Mouse (Mus musculus) ovary, postnatal 14 days (tissue): ENCODE results near the gene Icam4.
A peak's percentile ranks its signal among the peaks of the same experiment; 100 is the strongest.

Experiments used
- DNase-seq: peaks from one replicate; pipeline ENCODE4 v3.0.0; 2022; ENCODE audit warnings: low spot score

Gene Icam4

GRCm38 (mm10) chr9:21011846-21012312 lies 17.3 kb upstream of the Icam4 start:
- DNase-seq, result no peak

- no peak for DNase-seq
Measured at GRCm38 (mm10) chr9:21012368-21012767, 16.8 kb upstream of the Icam4 start.

GRCm38 (mm10) chr9:21014691-21015570 lies 14.2 kb upstream of the Icam4 start:
- DNase-seq, result no peak

GRCm38 (mm10) chr9:21015571-21016130 lies 13.5 kb upstream of the Icam4 start, which contains the start of gene Icam1:
Gene Icam1 (plus strand): TSS chr9:21015985.
- DNase-seq, result peak; percentile 58

GRCm38 (mm10) chr9:21016331-21017176 lies 12.6 kb upstream of the Icam4 start:
- no peak for DNase-seq

- no peak for DNase-seq
Measured at GRCm38 (mm10) chr9:21017177-21017575, 12.0 kb upstream of the Icam4 start.

GRCm38 (mm10) chr9:21018600-21018999 lies 10.6 kb upstream of the Icam4 start:
- DNase-seq, result no peak

- no peak for DNase-seq
Measured at GRCm38 (mm10) chr9:21021363-21021762, 7.8 kb upstream of the Icam4 start.

GRCm38 (mm10) chr9:21022288-21022687 lies 6.9 kb upstream of the Icam4 start:
- DNase-seq, result no peak

GRCm38 (mm10) chr9:21022726-21023125 lies 6.4 kb upstream of the Icam4 start:
- no peak for DNase-seq

- no peak for DNase-seq
Measured at GRCm38 (mm10) chr9:21025258-21025810, 3.8 kb upstream of the Icam4 start.

GRCm38 (mm10) chr9:21026849-21027248 lies 2.3 kb upstream of the Icam4 start:
- no peak for DNase-seq

- no peak for DNase-seq
Measured at GRCm38 (mm10) chr9:21027774-21028290, 1.3 kb upstream of the Icam4 start.

GRCm38 (mm10) chr9:21028560-21029110 lies 538 bp upstream of the Icam4 start:
- no peak for DNase-seq

- no peak for DNase-seq
Measured at GRCm38 (mm10) chr9:21030055-21030600, 955 bp downstream of the Icam4 start.

GRCm38 (mm10) chr9:21030781-21031250 lies 1.6 kb downstream of the Icam4 start:
- DNase-seq, result peak; percentile 69

- no peak for DNase-seq
Measured at GRCm38 (mm10) chr9:21031251-21031895, 2.2 kb downstream of the Icam4 start.

GRCm38 (mm10) chr9:21031896-21032351 lies 2.8 kb downstream of the Icam4 start, which contains the start of gene Icam5:
Gene Icam5 (plus strand): TSS chr9:21032073.
- DNase-seq, result no peak

- DNase-seq, result no peak
Measured at GRCm38 (mm10) chr9:21032491-21032890, 3.3 kb downstream of the Icam4 start.

- DNase-seq, result no peak
Measured at GRCm38 (mm10) chr9:21033136-21033535, 4.0 kb downstream of the Icam4 start.
